Mouse (Mus musculus) effector memory CD4-positive, alpha-beta T cell, adult 7 months (primary cell): ENCODE measurements around the gene Sh2d1b2. TPM values are rescaled to one million over a fixed set of nuclear protein-coding genes. Genes with fewer than 3 reads are reported as not detected.

Experiments used
- polyA plus RNA-seq: library from polyadenylated mRNA; unstranded; fragments of 100-300 nt; shearing (Covaris generic); gene quantifications from one replicate; pipeline ENCODE4 v1.2.1, GENCODE M21; 2017

Sh2d1b2 gene
- not detected for polyA plus RNA-seq

GRCm38 (mm10) chr1:170232688-170233087 lies at the start of gene Sh2d1b2:
TSS of gene Sh2d1b2 (plus strand) at chr1:170232749.

DNA sequence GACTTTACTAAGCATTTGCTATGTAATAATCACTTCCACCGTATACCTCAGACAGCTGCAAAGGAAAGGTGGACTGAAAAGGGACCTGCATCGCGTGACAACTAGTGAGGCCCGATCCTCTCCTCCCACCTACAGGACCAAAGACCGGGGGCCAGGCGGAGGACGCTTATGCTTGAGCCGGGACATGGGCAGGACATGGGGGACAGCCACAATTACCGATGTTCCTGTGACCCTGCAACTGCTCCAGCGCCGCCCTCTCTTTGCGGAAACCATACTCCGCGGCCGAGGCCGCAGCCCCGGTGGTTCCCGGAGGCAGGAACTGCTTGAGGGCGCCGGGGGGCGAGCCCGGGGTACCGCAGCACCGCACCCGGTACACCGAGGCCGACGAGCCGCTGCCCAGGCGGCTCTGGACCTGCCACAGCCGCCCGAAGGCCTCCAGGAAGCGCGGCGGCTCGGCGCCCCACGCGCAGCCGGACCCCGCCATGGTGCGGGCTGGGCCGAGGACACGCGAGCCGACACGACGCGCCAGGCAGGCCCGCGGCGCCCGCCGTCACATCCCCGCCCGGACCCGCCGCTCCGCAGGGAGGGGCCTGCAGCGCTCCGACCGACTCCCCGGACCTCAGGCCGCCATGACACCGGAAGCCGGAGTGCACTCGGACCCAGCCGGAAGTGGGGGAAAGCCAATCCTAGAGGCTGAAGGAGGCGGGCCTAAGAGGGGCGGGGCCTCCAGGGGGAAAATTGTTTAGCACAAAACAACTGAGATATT lies 17.6 kb upstream of the Sh2d1b2 start, which contains the start of gene Uhmk1:
Gene Uhmk1 (minus strand): TSS at position 641 of the 766 bp plus-strand sequence.

DNA sequence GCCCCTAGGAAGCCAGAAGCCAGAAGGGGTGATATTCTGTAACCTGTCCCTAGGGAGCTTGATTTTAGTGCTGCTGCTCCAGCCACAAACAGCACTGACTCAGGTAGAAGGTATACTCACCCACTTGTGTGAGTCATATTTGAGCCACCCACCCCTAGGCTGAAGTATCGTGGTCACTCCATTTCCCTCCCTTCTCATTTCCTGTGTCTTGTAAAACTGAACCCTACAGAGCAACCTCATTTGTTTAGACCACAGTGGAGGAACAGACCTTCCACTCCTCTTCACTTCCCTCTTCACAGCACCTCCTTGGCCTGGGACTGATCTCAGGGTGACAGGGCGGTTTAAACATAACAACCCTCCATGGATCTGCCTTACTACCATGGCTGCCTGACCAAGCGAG lies 44.5 kb downstream of the Sh2d1b2 start, which contains the start of gene Sh2d1b1:
Gene Sh2d1b1 (plus strand): TSS at position 305 of the 400 bp plus-strand sequence.

Other genes with a start within 250 kb of the Sh2d1b2 start
- 0.41 TPM for gene Ddr2, start 122.0 kb upstream of the Sh2d1b2 start, polyA plus RNA-seq
- gene Uap1, start 57.8 kb upstream of the Sh2d1b2 start, polyA plus RNA-seq: 67.3 TPM
- 42.3 TPM for gene Uhmk1, start 17.4 kb upstream of the Sh2d1b2 start, polyA plus RNA-seq
- gene Sh2d1b1, start 44.6 kb downstream of the Sh2d1b2 start, polyA plus RNA-seq: not detected
- gene Gm7694, start 73.6 kb downstream of the Sh2d1b2 start, polyA plus RNA-seq: not detected
- 0.68 TPM for gene Spata46, start 76.1 kb downstream of the Sh2d1b2 start, polyA plus RNA-seq